Mouse (Mus musculus) layer of hippocampus, adult 8-10 months (tissue): ENCODE measurements around the gene Kdm1b. TPM values are rescaled to one million over a fixed set of nuclear protein-coding genes. Genes with fewer than 3 reads are reported as not detected.

ENCODE experiments used
- DNase-seq, 2 experiments: peaks; one replicate each; pipeline ENCODE4 v3.0.0; 2022; ENCODE audit warnings: low spot score in 2 of 2
- total RNA-seq, 4 experiments: library from RNA; stranded (reverse); gene quantifications; 2 replicates each; pipeline ENCODE4 v1.2.4; 2022

Kdm1b gene
- total RNA-seq, 4 experiments from 2014 or later = 7.7 to 11.0 (median 9.9) TPM

- no peak for DNase-seq
Measured at GRCm38 (mm10) chr13:47056781-47057180, 13.5 kb downstream of the Kdm1b start.

GRCm38 (mm10) chr13:47062756-47063155 is 19.5 kb downstream of the Kdm1b start:
- no peak for DNase-seq

GRCm38 (mm10) chr13:47063985-47064760 is 20.9 kb downstream of the Kdm1b start:
- DNase-seq = no peak

GRCm38 (mm10) chr13:47066516-47066915 is 23.2 kb downstream of the Kdm1b start:
- no peak for DNase-seq

GRCm38 (mm10) chr13:47067001-47067400 is 23.7 kb downstream of the Kdm1b start:
- DNase-seq = no peak

GRCm38 (mm10) chr13:47070329-47071080 is 27.2 kb downstream of the Kdm1b start:
- no peak for DNase-seq

- DNase-seq = no peak
Measured at GRCm38 (mm10) chr13:47071871-47072270, 28.6 kb downstream of the Kdm1b start.

- DNase-seq = no peak
Measured at GRCm38 (mm10) chr13:47072484-47072883, 29.2 kb downstream of the Kdm1b start.

GRCm38 (mm10) chr13:47076156-47076555 is 32.9 kb downstream of the Kdm1b start:
- no peak for DNase-seq

GRCm38 (mm10) chr13:47077367-47077766 is 34.1 kb downstream of the Kdm1b start:
- DNase-seq = no peak

- no peak for DNase-seq
Measured at GRCm38 (mm10) chr13:47078799-47079198, 35.5 kb downstream of the Kdm1b start.

- DNase-seq = no peak
Measured at GRCm38 (mm10) chr13:47080905-47081505, 37.7 kb downstream of the Kdm1b start.

- no peak for DNase-seq
Measured at GRCm38 (mm10) chr13:47088433-47088832, 45.1 kb downstream of the Kdm1b start.

GRCm38 (mm10) chr13:47089271-47089670 is 46.0 kb downstream of the Kdm1b start:
- no peak for DNase-seq

- DNase-seq = no peak
Measured at GRCm38 (mm10) chr13:47093791-47094190, 50.5 kb downstream of the Kdm1b start.

- no peak for DNase-seq
Measured at GRCm38 (mm10) chr13:47096591-47096990, 53.3 kb downstream of the Kdm1b start.

- DNase-seq = no peak
Measured at GRCm38 (mm10) chr13:47099265-47099664, 56.0 kb downstream of the Kdm1b start.

GRCm38 (mm10) chr13:47100587-47100986 is 57.3 kb downstream of the Kdm1b start:
- DNase-seq = no peak

GRCm38 (mm10) chr13:47104146-47104545 is 60.8 kb downstream of the Kdm1b start:
- no peak for DNase-seq

GRCm38 (mm10) chr13:47104856-47105541 is 61.7 kb downstream of the Kdm1b start:
- DNase-seq = peak in 1 of 2 experiments; percentile 7

GRCm38 (mm10) chr13:47105711-47106579 is 62.6 kb downstream of the Kdm1b start, which contains the start of gene Dek:
TSS of gene Dek (minus strand) at chr13:47106201.
- peak; percentile 59 to 75 for DNase-seq
